Mouse (Mus musculus) stomach, postnatal 0 days (tissue): Measurements from ENCODE around the gene Sestd1.

Experiments
- CTCF ChIP-seq: IDR thresholded peaks from 2 replicates; pipeline ENCODE4 v1.5.1; 2016; ENCODE audit warnings: antibody characterized with exemption, low read depth, mild to moderate bottlenecking, moderate library complexity
- EP300 ChIP-seq: optimal IDR thresholded peaks from 2 replicates; pipeline ENCODE3; 2016; ENCODE audit warnings: antibody characterized with exemption

DNA sequence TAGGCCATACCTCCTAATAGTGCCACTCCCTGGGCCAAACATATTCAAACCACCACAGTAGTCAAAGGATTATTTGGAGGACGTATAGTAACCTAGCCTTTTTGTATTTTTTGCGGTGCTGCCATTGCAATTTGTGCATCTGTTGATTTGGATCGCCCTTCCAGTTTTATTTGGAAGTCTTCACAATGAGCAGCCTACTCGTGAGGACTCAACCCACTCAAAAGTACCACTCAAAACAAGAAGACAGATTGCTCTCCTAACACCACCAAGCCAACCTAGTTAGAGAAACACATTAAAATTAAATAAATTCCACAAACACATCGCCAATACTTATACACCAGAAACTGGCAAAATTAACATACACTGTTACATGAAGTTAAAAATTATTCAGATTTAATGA lies 38.8 kb upstream of the Sestd1 start:
- no peak for TF ChIP-seq CTCF
- no peak for TF ChIP-seq EP300
